Mouse (Mus musculus) brain, embryonic 14.5 days (tissue): ENCODE results near the gene Sult6b2. TPM values are rescaled to one million over a fixed set of nuclear protein-coding genes. Genes with fewer than 3 reads are reported as not detected.
A peak's percentile ranks its signal among the peaks of the same experiment; 100 is the strongest.

ENCODE experiments used
- DNase-seq: peaks from one replicate; pipeline ENCODE4 v3.0.0-alpha.2; 2011; ENCODE audit warnings: low read depth
- CTCF ChIP-seq: fragments of 200-500 bp; IDR thresholded peaks from 2 replicates; pipeline ENCODE4 v1.5.1; 2012; ENCODE audit warnings: inconsistent platforms, mild to moderate bottlenecking, moderate library complexity, borderline replicate concordance; ENCODE audit not compliant: insufficient read depth, insufficient read length; ENCODE audit errors: extremely low read depth
- POLR2A ChIP-seq: fragments of 200-500 bp; IDR thresholded peaks from 2 replicates; pipeline ENCODE4 v1.6.1; 2012; ENCODE audit warnings: mild to moderate bottlenecking, inconsistent platforms, borderline replicate concordance; ENCODE audit not compliant: poor library complexity, insufficient read depth, insufficient read length, severe bottlenecking; ENCODE audit errors: extremely low read depth
- polyA plus RNA-seq: library from polyadenylated mRNA; depleted of rRNA; stranded (reverse); fragments of >200 nt; gene quantifications from 2 replicates; pipeline ENCODE4 v1.2.3, GENCODE M21; 2012; rRNA removed

The Sult6b2 gene
- polyA plus RNA-seq, 1 experiment, result 0.25 TPM

- no peak for DNase-seq
- TF ChIP-seq POLR2A (no peak), CTCF (no peak)
Observed at GRCm38 (mm10) chr6:142738225-142738624, 66.1 kb downstream of the Sult6b2 start.

DNA sequence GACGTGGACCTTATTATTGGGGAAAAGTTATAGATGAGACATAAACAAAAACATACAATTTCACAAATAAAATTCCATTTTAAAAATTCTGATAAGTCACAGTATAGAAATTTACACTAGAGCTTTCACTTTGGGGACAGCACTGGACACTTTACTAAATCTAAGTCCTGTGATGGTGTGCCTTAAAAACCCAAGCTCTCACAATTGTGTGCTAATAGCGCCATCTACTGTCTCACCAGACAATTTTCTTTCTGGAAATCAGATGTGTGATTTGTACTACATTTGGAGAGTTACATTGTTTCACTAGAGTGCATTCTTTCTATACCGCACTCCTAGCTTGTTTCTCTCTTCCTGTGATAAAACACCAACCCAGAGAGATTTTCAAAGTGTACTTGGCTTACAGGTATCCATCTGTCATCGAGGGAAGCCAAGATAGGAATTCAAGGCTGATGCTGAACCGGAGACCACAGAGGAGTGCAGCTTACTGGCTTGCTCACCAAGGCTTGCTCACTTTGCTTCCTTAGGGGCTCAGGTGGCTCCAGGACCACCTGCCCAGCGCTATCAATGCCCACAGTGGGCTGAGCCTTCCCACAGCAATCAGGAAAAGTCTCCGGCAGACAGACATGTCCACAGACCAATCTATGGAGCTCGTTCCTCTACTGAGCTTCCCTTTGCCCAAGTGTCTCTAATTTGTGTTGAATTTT, 68.8 kb downstream of the Sult6b2 start:
- TF ChIP-seq POLR2A (no peak), CTCF (peak; percentile 64)
- DNase-seq, result peak; percentile 83

Other genes starting within 250 kb of the Sult6b2 start
- gene Kcnj8, start 232.9 kb downstream of the Sult6b2 start, polyA plus RNA-seq, result 10.2 and 11.2 TPM in 2 replicates
- gene Abcc9, start 102.2 kb downstream of the Sult6b2 start, polyA plus RNA-seq, result 4.4 and 8.0 TPM in 2 replicates
- gene Cmas, start 47.8 kb downstream of the Sult6b2 start, polyA plus RNA-seq, result 98.2 and 115 TPM in 2 replicates
- gene St8sia1, start 159.9 kb upstream of the Sult6b2 start, polyA plus RNA-seq, result 11.5 and 20.6 TPM in 2 replicates